ENCODE assay signal across 8 mouse cellular contexts in genomic region chr2:30124472-30125274, GRCm38 (mm10). TPM values are rescaled to one million over a fixed set of nuclear protein-coding genes. Genes with fewer than 3 reads are reported as not detected.
DNase-seq lines count a peak whose midpoint lies in the region; ATAC-seq lines count a peak whose summit lies in the region.

Zer1 (minus strand) TSS chr2:30124585.

- peak; percentile 80 for ATAC-seq in inflammation-experienced regulatory T-cells, adult 6 months
- peak; percentile 94 for ATAC-seq in megakaryocyte-erythroid progenitor cell, adult 5-6 weeks (replicated peaks; ENCODE audit: low FRiP score, low TSS enrichment, poor library complexity, severe bottlenecking)

- peak; percentile 95 for DNase-seq in adipocyte (ENCODE audit: low spot score)
- peak; percentile 96 for DNase-seq in embryo, embryonic 10 days (ENCODE audit: low spot score)
- peak; percentile 98 for DNase-seq in gastrocnemius, postnatal 14 days
- DNase-seq in left cerebral cortex, postnatal 10 days (ENCODE audit: extremely low spot score in 1 of 2, low spot score in 2 of 2): peak; percentile 93 to 99
- peak; percentile 94 for DNase-seq in right cerebral cortex, postnatal 25 days
- peak; percentile 92 to 97 for DNase-seq in urinary bladder, postnatal 4 days (ENCODE audit: low spot score in 2 of 2)

- intact Hi-C loops in gastrocnemius, postnatal 14 days (cut with DNase I; ENCODE audit: low total_unique reads): no loop called here
- intact Hi-C loops in left cerebral cortex, postnatal 10 days (cut with DNase I): loop anchor here (5.0 kb wide), 1 partner anchor 38 kb away; no protein-coding TSS in a partner anchor

RNA-seq across cellular contexts. Expression of gene Zer1, which starts in this region (rescaled TPM):
- 10 to 100 TPM; 17.7 to 20.6 TPM for total RNA-seq in gastrocnemius, postnatal 14 days (2021)
- polyA plus RNA-seq in inflammation-experienced regulatory T-cells, adult 6 months (2017; shearing (Covaris generic)): 10 to 100 TPM in 2 of 3 experiments, 1 to 10 TPM in 1; 9.1 to 29.1 (median 14.0) TPM
- 100 to 1,000 TPM; 110 to 116 TPM for total RNA-seq in left cerebral cortex, postnatal 10 days (2021)
- total RNA-seq in megakaryocyte-erythroid progenitor cell, adult 5-6 weeks (2014; fragmentation: Nextera tagmentation): 33.7 and 37.8 TPM in 2 replicates
- 7.5 and 8.3 TPM in 2 replicates for total RNA-seq in megakaryocyte-erythroid progenitor cell, adult 5-6 weeks (2017)

Comparison
In these comparisons a context has a peak if more than half of its experiments do, and no peak if none do; other contexts are left out.
1. Peak in every context shown above with its lines: DNase-seq and ATAC-seq.